Mouse (Mus musculus): ENCODE results near the gene Per2.
A peak's percentile ranks its signal among the peaks of the same experiment; 100 is the strongest.

GRCm38 (mm10) chr1:91380453-91381090 is 78.6 kb downstream of the Per2 start:
- no peak for TF ChIP-seq POLR2AphosphoS5 (IDR thresholded peaks at IDR 0.05; ENCODE audit: insufficient replicate concordance, low read depth, low read length)
- peak; percentile 96 for TF ChIP-seq CTCF (IDR thresholded peaks at IDR 0.05; ENCODE audit: low read depth, low read length)
- TF ChIP-seq GATA1 (IDR thresholded peaks at IDR 0.05; ENCODE audit: borderline replicate concordance, low read length): no peak
- no peak for TF ChIP-seq GATA2 (IDR thresholded peaks at IDR 0.05; ENCODE audit: borderline replicate concordance, low read depth, low read length)

Data from G1E (cell line).